Mouse (Mus musculus): ENCODE data around the gene Gm29427. TPM values are rescaled to one million over a fixed set of nuclear protein-coding genes. Genes with fewer than 3 reads are reported as not detected.
A peak's percentile ranks its signal among the peaks of the same experiment; 100 is the strongest.

The Gm29427 gene
- polyA plus RNA-seq, 1 experiment, result 0.96 TPM

GRCm38 (mm10) chr1:130744961-130745360, 29.4 kb upstream of the Gm29427 start:
- H3K4me3 ChIP-seq (ENCODE audit: control insufficient read depth, low read depth, low read length), result no peak overlapping the region
- no peaks in the 10 kb centered on the region for H3K36me3 ChIP-seq (ENCODE audit: control insufficient read depth, insufficient read depth, low read length)
- TF ChIP-seq POLR2A (IDR thresholded peaks at IDR 0.05; ENCODE audit: control insufficient read depth, low read depth, low read length), result no peak
- TF ChIP-seq CTCF (IDR thresholded peaks at IDR 0.05; ENCODE audit: control insufficient read depth, insufficient read depth, insufficient replicate concordance, low read depth, low read length), result no peak
- H3K27me3 ChIP-seq (ENCODE audit: control insufficient read depth, insufficient read depth, low read length), result no peaks in the 10 kb centered on the region
- H3K4me1 ChIP-seq (ENCODE audit: control insufficient read depth, insufficient read depth, low read length), result peaks cover 2% of the 10 kb centered on the region; the same call in 1 of the 2 replicates
- no peak overlapping the region for H3K27ac ChIP-seq (ENCODE audit: control insufficient read depth, insufficient read depth, low read depth, low read length)

- peaks cover 2% of the 10 kb centered on the region; the same call in 1 of the 2 replicates for H3K4me1 ChIP-seq (ENCODE audit: control insufficient read depth, insufficient read depth, low read length)
- no peak overlapping the region for H3K4me3 ChIP-seq (ENCODE audit: control insufficient read depth, low read depth, low read length)
- H3K27ac ChIP-seq (ENCODE audit: control insufficient read depth, insufficient read depth, low read depth, low read length), result no peak overlapping the region
- H3K36me3 ChIP-seq (ENCODE audit: control insufficient read depth, insufficient read depth, low read length), result no peaks in the 10 kb centered on the region
- H3K27me3 ChIP-seq (ENCODE audit: control insufficient read depth, insufficient read depth, low read length), result no peaks in the 10 kb centered on the region
- TF ChIP-seq CTCF (IDR thresholded peaks at IDR 0.05; ENCODE audit: control insufficient read depth, insufficient read depth, insufficient replicate concordance, low read depth, low read length) (no peak), POLR2A (IDR thresholded peaks at IDR 0.05; ENCODE audit: control insufficient read depth, low read depth, low read length) (no peak)
Measured at GRCm38 (mm10) chr1:130744217-130744616, 28.6 kb upstream of the Gm29427 start.

- H3K4me3 ChIP-seq (ENCODE audit: control insufficient read depth, low read depth, low read length), result no peak overlapping the region
- peaks cover 2% of the 10 kb centered on the region; the same call in 1 of the 2 replicates for H3K4me1 ChIP-seq (ENCODE audit: control insufficient read depth, insufficient read depth, low read length)
- no peak for TF ChIP-seq CTCF (IDR thresholded peaks at IDR 0.05; ENCODE audit: control insufficient read depth, insufficient read depth, insufficient replicate concordance, low read depth, low read length)
- no peak for TF ChIP-seq POLR2A (IDR thresholded peaks at IDR 0.05; ENCODE audit: control insufficient read depth, low read depth, low read length)
- no peaks in the 10 kb centered on the region for H3K36me3 ChIP-seq (ENCODE audit: control insufficient read depth, insufficient read depth, low read length)
- H3K27ac ChIP-seq (ENCODE audit: control insufficient read depth, insufficient read depth, low read depth, low read length), result no peak overlapping the region
- H3K27me3 ChIP-seq (ENCODE audit: control insufficient read depth, insufficient read depth, low read length), result no peaks in the 10 kb centered on the region
Measured at GRCm38 (mm10) chr1:130743775-130744174, 28.2 kb upstream of the Gm29427 start.

- Histone ChIP-seq H3K4me3 (ENCODE audit: control insufficient read depth, low read depth, low read length) (no peak overlapping the region), H3K36me3 (ENCODE audit: control insufficient read depth, insufficient read depth, low read length) (no peaks in the 10 kb centered on the region), H3K27me3 (ENCODE audit: control insufficient read depth, insufficient read depth, low read length) (no peaks in the 10 kb centered on the region), H3K27ac (ENCODE audit: control insufficient read depth, insufficient read depth, low read depth, low read length) (no peak overlapping the region), H3K4me1 (ENCODE audit: control insufficient read depth, insufficient read depth, low read length) (peaks cover 2% of the 10 kb centered on the region; the same call in 1 of the 2 replicates)
- no peak for TF ChIP-seq CTCF (IDR thresholded peaks at IDR 0.05; ENCODE audit: control insufficient read depth, insufficient read depth, insufficient replicate concordance, low read depth, low read length)
Measured at GRCm38 (mm10) chr1:130742201-130742600, 26.6 kb upstream of the Gm29427 start.

GRCm38 (mm10) chr1:130740781-130741720, 25.5 kb upstream of the Gm29427 start:
- Histone ChIP-seq H3K36me3 (ENCODE audit: control insufficient read depth, insufficient read depth, low read length) (no peaks in the 10 kb centered on the region), H3K27me3 (ENCODE audit: control insufficient read depth, insufficient read depth, low read length) (no peaks in the 10 kb centered on the region), H3K27ac (ENCODE audit: control insufficient read depth, insufficient read depth, low read depth, low read length) (peak overlapping the region; percentile 46; the same call in 1 of the 2 replicates), H3K4me1 (ENCODE audit: control insufficient read depth, insufficient read depth, low read length) (peaks cover 2% of the 10 kb centered on the region; the same call in 1 of the 2 replicates), H3K4me3 (ENCODE audit: control insufficient read depth, low read depth, low read length) (no peak overlapping the region)
- TF ChIP-seq CTCF (IDR thresholded peaks at IDR 0.05; ENCODE audit: control insufficient read depth, insufficient read depth, insufficient replicate concordance, low read depth, low read length), result no peak
- TF ChIP-seq POLR2A (IDR thresholded peaks at IDR 0.05; ENCODE audit: control insufficient read depth, low read depth, low read length), result 0 out of 2 replicates have a peak, but pooled peaks have one; percentile 19

- Histone ChIP-seq H3K27me3 (ENCODE audit: control insufficient read depth, insufficient read depth, low read length) (no peaks in the 10 kb centered on the region), H3K27ac (ENCODE audit: control insufficient read depth, insufficient read depth, low read depth, low read length) (no peak overlapping the region), H3K36me3 (ENCODE audit: control insufficient read depth, insufficient read depth, low read length) (no peaks in the 10 kb centered on the region), H3K4me3 (ENCODE audit: control insufficient read depth, low read depth, low read length) (no peak overlapping the region), H3K4me1 (ENCODE audit: control insufficient read depth, insufficient read depth, low read length) (peaks cover 2% of the 10 kb centered on the region; the same call in 1 of the 2 replicates)
- TF ChIP-seq CTCF (IDR thresholded peaks at IDR 0.05; ENCODE audit: control insufficient read depth, insufficient read depth, insufficient replicate concordance, low read depth, low read length), result no peak
- no peak for TF ChIP-seq POLR2A (IDR thresholded peaks at IDR 0.05; ENCODE audit: control insufficient read depth, low read depth, low read length)
Measured at GRCm38 (mm10) chr1:130740227-130740648, 24.6 kb upstream of the Gm29427 start.

GRCm38 (mm10) chr1:130739636-130740035, 24.0 kb upstream of the Gm29427 start:
- no peak overlapping the region for H3K4me3 ChIP-seq (ENCODE audit: control insufficient read depth, low read depth, low read length)
- no peak for TF ChIP-seq CTCF (IDR thresholded peaks at IDR 0.05; ENCODE audit: control insufficient read depth, insufficient read depth, insufficient replicate concordance, low read depth, low read length)
- TF ChIP-seq POLR2A (IDR thresholded peaks at IDR 0.05; ENCODE audit: control insufficient read depth, low read depth, low read length), result no peak
- no peaks in the 10 kb centered on the region for H3K27me3 ChIP-seq (ENCODE audit: control insufficient read depth, insufficient read depth, low read length)
- H3K4me1 ChIP-seq (ENCODE audit: control insufficient read depth, insufficient read depth, low read length), result peaks cover 2% of the 10 kb centered on the region; the same call in 1 of the 2 replicates
- H3K27ac ChIP-seq (ENCODE audit: control insufficient read depth, insufficient read depth, low read depth, low read length), result no peak overlapping the region
- H3K36me3 ChIP-seq (ENCODE audit: control insufficient read depth, insufficient read depth, low read length), result no peaks in the 10 kb centered on the region
